Mouse (Mus musculus) midbrain, postnatal 0 days (tissue): ENCODE results near the gene Gal3st2c. TPM values are rescaled to one million over a fixed set of nuclear protein-coding genes. Genes with fewer than 3 reads are reported as not detected.

Experiments
- ATAC-seq: fragments of 200-750 bp; cut with Nextera tagmentation; 2 replicates; pipeline ENCODE4 v1.8.0; 2017; ENCODE audit warnings: moderate number of reproducible peaks, mild to moderate bottlenecking, moderate TSS enrichment, moderate library complexity; ENCODE audit not compliant: low FRiP score
- DNase-seq: peaks from one replicate; pipeline ENCODE4 v3.0.0-alpha.2; 2015; ENCODE audit warnings: low spot score
- H3K27ac ChIP-seq: fragments of 300-500 bp; sonication (generic); 2 replicates; pipeline ENCODE4 v1.5.1; 2014; ENCODE audit warnings: low read depth, mild to moderate bottlenecking, low read length, mixed read lengths
- H3K27me3 ChIP-seq: fragments of 300-500 bp; sonication (generic); 2 replicates; pipeline ENCODE4 v1.6.1; 2014; ENCODE audit warnings: low read length, control low read depth, mixed read lengths; ENCODE audit not compliant: insufficient read depth
- H3K36me3 ChIP-seq: fragments of 300-500 bp; sonication (generic); 2 replicates; pipeline ENCODE4 v1.6.1; 2014; ENCODE audit warnings: low read length, control low read depth, mixed read lengths; ENCODE audit not compliant: insufficient read depth
- H3K4me1 ChIP-seq: fragments of 300-500 bp; sonication (generic); 2 replicates; pipeline ENCODE4 v1.6.1; 2014; ENCODE audit warnings: mild to moderate bottlenecking, control low read depth, antibody characterized with exemption, low read length, mixed read lengths; ENCODE audit not compliant: insufficient read depth
- H3K4me2 ChIP-seq: fragments of 300-500 bp; sonication (generic); 2 replicates; pipeline ENCODE4 v1.6.1; 2014; ENCODE audit warnings: low read depth, mild to moderate bottlenecking, low read length, mixed read lengths; ENCODE audit not compliant: poor library complexity, severe bottlenecking
- H3K4me3 ChIP-seq: fragments of 300-500 bp; sonication (generic); 2 replicates; pipeline ENCODE4 v1.5.1; 2014; ENCODE audit warnings: low read depth, mild to moderate bottlenecking, low read length, moderate library complexity
- H3K9ac ChIP-seq: fragments of 300-500 bp; sonication (generic); replicated peaks from 2 replicates; pipeline ENCODE4 v1.6.1; 2014; ENCODE audit warnings: mild to moderate bottlenecking, low read length, moderate library complexity, mixed read lengths; ENCODE audit not compliant: poor library complexity, severe bottlenecking
- H3K9me3 ChIP-seq: fragments of 300-500 bp; sonication (generic); 2 replicates; pipeline ENCODE4 v1.6.1; 2016; ENCODE audit warnings: low read length, control low read depth
- CTCF ChIP-seq: IDR thresholded peaks from 2 replicates; pipeline ENCODE4 v1.5.1; 2016; ENCODE audit warnings: antibody characterized with exemption, mild to moderate bottlenecking
- WGBS: fragments of 180-500 bp; shearing (Covaris S2); extraction: QIAGEN DNeasy Blood & Tissue Kit; methylation state at CpG from one replicate; pipeline ENCODE4 v1.1.7; 2014; 5-methylcytosine and 5-hydroxymethylcytosine counted together
- polyA plus RNA-seq: library from polyadenylated mRNA; unstranded; fragments of >200 nt; fragmentation: Nextera tagmentation; extraction: Ambion mirVana; gene quantifications from 2 replicates; pipeline ENCODE4 v1.2.1, GENCODE M21; 2015
- total RNA-seq: library from RNA; depleted of rRNA; stranded (reverse); fragments of >200 nt; gene quantifications from 2 replicates; pipeline ENCODE4 v1.2.3, GENCODE M21; 2014

The Gal3st2c gene
- total and polyA plus RNA-seq, 2 experiments from 2014 or later = not detected

GRCm38 (mm10) chr1:94040391-94040790, 50.1 kb downstream of the Gal3st2c start:
- no peak for DNase-seq
- Histone ChIP-seq H3K27me3 (no peaks in the 10 kb centered on the region), H3K36me3 (no peaks in the 10 kb centered on the region), H3K27ac (no peak overlapping the region), H3K4me1 (no peaks in the 10 kb centered on the region), H3K9me3 (no peaks in the 10 kb centered on the region), H3K4me2 (no peak overlapping the region), H3K9ac (no peak overlapping the region), H3K4me3 (no peak overlapping the region)
- 91% methylated on average over 2 of the region's 2 CpGs for WGBS
- TF ChIP-seq CTCF = no peak
- no peak for ATAC-seq

GRCm38 (mm10) chr1:94045559-94045958, 55.2 kb downstream of the Gal3st2c start:
- Histone ChIP-seq H3K36me3 (no peaks in the 10 kb centered on the region), H3K9ac (no peak overlapping the region), H3K4me2 (no peak overlapping the region), H3K9me3 (no peaks in the 10 kb centered on the region), H3K4me3 (no peak overlapping the region), H3K4me1 (no peaks in the 10 kb centered on the region), H3K27ac (no peak overlapping the region), H3K27me3 (no peaks in the 10 kb centered on the region)
- no peak for TF ChIP-seq CTCF
- WGBS = 83% methylated on average over 3 of the region's 3 CpGs
- DNase-seq = no peak
- ATAC-seq = no peak

DNA sequence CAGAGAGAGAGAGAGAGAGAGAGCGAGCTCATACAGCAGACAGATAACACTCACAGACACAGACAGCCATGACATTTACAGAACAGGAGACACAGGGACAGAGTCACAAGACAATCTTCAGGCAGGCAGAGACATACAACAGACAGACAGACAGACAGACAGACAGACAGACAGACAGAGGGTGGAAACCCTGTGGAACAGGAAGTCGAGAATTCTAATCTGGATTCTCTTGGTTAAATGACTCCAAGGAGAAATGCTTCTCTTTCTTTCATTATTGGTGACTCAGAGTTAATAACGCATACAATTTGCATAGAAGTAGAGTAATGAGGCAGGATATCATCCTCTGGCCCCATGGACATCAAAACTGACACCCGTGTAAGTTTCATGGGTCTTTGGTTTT, 56.2 kb downstream of the Gal3st2c start:
- no peak for ATAC-seq
- H3K27ac ChIP-seq = no peak overlapping the region

GRCm38 (mm10) chr1:94051104-94051503, 60.8 kb downstream of the Gal3st2c start:
- ATAC-seq = no peak

More for the DNA sequence above, 56.2 kb downstream of the Gal3st2c start:
- no peak for DNase-seq
- H3K27me3 ChIP-seq = no peaks in the 10 kb centered on the region
- no peak overlapping the region for H3K4me2 ChIP-seq
- H3K4me1 ChIP-seq = no peaks in the 10 kb centered on the region
- no peaks in the 10 kb centered on the region for H3K9me3 ChIP-seq
- no peak overlapping the region for H3K4me3 ChIP-seq
- TF ChIP-seq CTCF = no peak
- H3K9ac ChIP-seq = no peak overlapping the region
- H3K36me3 ChIP-seq = no peaks in the 10 kb centered on the region
- 79% methylated on average over 4 of the region's 4 CpGs for WGBS

GRCm38 (mm10) chr1:94052373-94052772, 62.1 kb downstream of the Gal3st2c start, which contains the start of gene Pdcd1:
Pdcd1 (minus strand) TSS chr1:94052553.
- Histone ChIP-seq H3K4me3 (no peak within 1 kb of the TSS), H3K4me1 (no peaks in the 10 kb centered on the region), H3K9me3 (no peaks in the 10 kb centered on the region), H3K36me3 (no peaks in the 10 kb centered on the region), H3K9ac (no peak within 1 kb of the TSS), H3K4me2 (no peak within 1 kb of the TSS), H3K27me3 (no peaks in the 10 kb centered on the region), H3K27ac (no peak within 1 kb of the TSS)
- 63% methylated on average over 6 of the region's 6 CpGs for WGBS
- no peak for ATAC-seq
- DNase-seq = no peak
- TF ChIP-seq CTCF = no peak

More at GRCm38 (mm10) chr1:94051104-94051503, 60.8 kb downstream of the Gal3st2c start:
- Histone ChIP-seq H3K27ac (no peak overlapping the region), H3K4me2 (no peak overlapping the region), H3K9me3 (no peaks in the 10 kb centered on the region), H3K4me1 (no peaks in the 10 kb centered on the region), H3K27me3 (no peaks in the 10 kb centered on the region), H3K36me3 (no peaks in the 10 kb centered on the region), H3K4me3 (no peak overlapping the region), H3K9ac (no peak overlapping the region)
- no peak for DNase-seq
- WGBS = 86% methylated on average over 5 of the region's 5 CpGs
- no peak for TF ChIP-seq CTCF

GRCm38 (mm10) chr1:94053530-94054216, 63.4 kb downstream of the Gal3st2c start:
- TF ChIP-seq CTCF = no peak
- Histone ChIP-seq H3K4me1 (no peaks in the 10 kb centered on the region), H3K27ac (no peak overlapping the region), H3K4me3 (no peak overlapping the region), H3K4me2 (no peak overlapping the region), H3K9me3 (no peaks in the 10 kb centered on the region), H3K36me3 (no peaks in the 10 kb centered on the region), H3K27me3 (no peaks in the 10 kb centered on the region), H3K9ac (no peak overlapping the region)
- 61% methylated on average over 7 of the region's 7 CpGs for WGBS
- no peak for ATAC-seq
- DNase-seq = no peak
